Mouse (Mus musculus) myocyte (in vitro differentiated cells): ENCODE measurements at regions not wholly inside any gene's neighbourhood (a gene's known extent, or its start where the extent isn't known, plus 50 kb on each side); places are given as distances from the start of the nearest gene placed in this dataset.

ENCODE experiments used
- CEBPB ChIP-seq: IDR thresholded peaks from 2 replicates; pipeline ENCODE4 v1.6.1; 2011; ENCODE audit warnings: mild to moderate bottlenecking, moderate library complexity; ENCODE audit not compliant: poor library complexity, insufficient read depth, severe bottlenecking
- POLR2A ChIP-seq: IDR thresholded peaks from one replicate; pipeline ENCODE4 v1.6.1; 2011; ENCODE audit warnings: low read depth, mild to moderate bottlenecking, control low read depth, moderate library complexity; ENCODE audit not compliant: insufficient read length
- SRF ChIP-seq: IDR thresholded peaks from one replicate; pipeline ENCODE4 v1.6.1; 2011; ENCODE audit warnings: low read depth; ENCODE audit not compliant: control insufficient read depth, insufficient read length
- TCF12 ChIP-seq: IDR thresholded peaks from one replicate; pipeline ENCODE4 v1.6.1; 2011; ENCODE audit warnings: mild to moderate bottlenecking, control low read depth; ENCODE audit not compliant: poor library complexity, insufficient read depth, severe bottlenecking
- USF1 ChIP-seq: IDR thresholded peaks from one replicate; pipeline ENCODE4 v1.6.1; 2011; ENCODE audit warnings: low read depth, mild to moderate bottlenecking, control low read depth, moderate library complexity

DNA sequence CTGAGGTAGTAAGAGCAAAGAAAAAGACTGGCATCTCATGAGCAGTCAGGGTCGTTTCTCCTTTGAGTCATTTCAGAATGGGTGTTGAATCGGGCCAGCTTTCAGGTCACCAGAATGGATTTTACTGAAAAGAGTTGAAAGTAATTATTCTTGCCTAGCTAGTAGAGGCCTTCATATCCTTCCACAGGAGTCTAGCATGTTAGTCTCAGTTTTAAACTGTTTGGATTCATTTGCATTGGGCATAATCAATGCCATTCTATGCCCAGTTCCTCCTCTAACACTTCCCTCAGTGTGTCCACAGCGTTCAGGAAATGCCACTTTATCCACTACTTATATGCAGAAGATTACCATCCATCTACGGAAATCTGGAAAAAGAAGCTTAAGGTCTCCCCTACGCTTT is 240.6 kb upstream of the Ptprz1 start:
- TF ChIP-seq CEBPB (no peak), POLR2A (no peak), USF1 (no peak), TCF12 (no peak), SRF (no peak)
